Mouse (Mus musculus): ENCODE measurements around the gene Irf1.

DNA sequence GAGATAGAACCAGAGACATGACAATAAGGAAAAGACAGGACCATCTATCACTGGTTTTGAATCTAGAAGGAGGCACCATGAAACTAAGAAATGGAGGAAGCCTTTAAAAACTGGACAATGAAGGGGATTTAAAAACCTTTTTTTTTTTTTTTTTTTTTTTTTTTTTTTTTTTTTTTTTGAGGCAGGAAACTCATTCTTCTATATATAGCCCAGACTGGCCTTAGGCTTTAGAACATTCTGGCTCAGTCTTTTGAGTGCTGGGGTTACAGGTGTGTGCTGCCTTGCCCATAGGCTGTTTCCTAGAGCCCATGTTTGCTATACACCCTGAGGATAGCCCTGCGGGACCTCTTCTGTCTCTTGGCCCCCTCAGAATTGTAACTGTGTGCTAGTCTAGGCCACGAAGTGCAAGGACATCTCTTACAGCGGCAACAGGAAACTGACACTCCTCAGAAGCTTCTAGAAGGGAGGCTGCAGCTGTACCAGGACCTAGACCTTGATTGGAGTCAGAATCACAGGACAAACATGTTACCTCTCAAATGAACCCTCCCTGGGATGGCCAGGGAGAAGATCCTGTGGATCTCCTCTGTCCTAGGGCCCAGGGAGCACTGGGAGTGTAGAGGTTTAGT, 15.6 kb downstream of the Irf1 start:
- TF ChIP-seq CTCF (IDR thresholded peaks at IDR 0.05; ENCODE audit: borderline replicate concordance, extremely low read depth, insufficient read depth, insufficient read length): no peak
- TF ChIP-seq POLR2A (IDR thresholded peaks at IDR 0.05; ENCODE audit: borderline replicate concordance, extremely low read depth, insufficient read depth, insufficient read length, poor library complexity, severe bottlenecking): no peak
